Mouse (Mus musculus): ENCODE results near the gene Npas2.

Npas2 gene

GRCm38 (mm10) chr1:39217584-39217983, 24.1 kb downstream of the Npas2 start:
- DNase-seq (ENCODE audit: low spot score in 2 of 2) = no peak

GRCm38 (mm10) chr1:39228401-39228800, 34.9 kb downstream of the Npas2 start:
- no peak for DNase-seq (ENCODE audit: low spot score in 2 of 2)

GRCm38 (mm10) chr1:39230021-39230420, 36.5 kb downstream of the Npas2 start:
- no peak for DNase-seq (ENCODE audit: low spot score in 2 of 2)

GRCm38 (mm10) chr1:39234815-39235449, 41.4 kb downstream of the Npas2 start:
- DNase-seq (ENCODE audit: low spot score in 2 of 2) = no peak

- no peak for DNase-seq (ENCODE audit: low spot score in 2 of 2)
Measured at GRCm38 (mm10) chr1:39237503-39238255, 44.1 kb downstream of the Npas2 start.

GRCm38 (mm10) chr1:39240860-39241584, 47.5 kb downstream of the Npas2 start:
- DNase-seq (ENCODE audit: low spot score in 2 of 2) = no peak

- DNase-seq (ENCODE audit: low spot score in 2 of 2) = no peak
Measured at GRCm38 (mm10) chr1:39244726-39245125, 51.2 kb downstream of the Npas2 start.

- DNase-seq (ENCODE audit: low spot score in 2 of 2) = no peak
Measured at GRCm38 (mm10) chr1:39251679-39252078, 58.1 kb downstream of the Npas2 start.

GRCm38 (mm10) chr1:39253771-39254170, 60.2 kb downstream of the Npas2 start:
- no peak for DNase-seq (ENCODE audit: low spot score in 2 of 2)

GRCm38 (mm10) chr1:39256051-39256450, 62.5 kb downstream of the Npas2 start:
- no peak for DNase-seq (ENCODE audit: low spot score in 2 of 2)

GRCm38 (mm10) chr1:39256513-39257330, 63.2 kb downstream of the Npas2 start:
- DNase-seq (ENCODE audit: low spot score in 2 of 2) = no peak

GRCm38 (mm10) chr1:39257331-39257594, 63.7 kb downstream of the Npas2 start:
- no peak for DNase-seq (ENCODE audit: low spot score in 2 of 2)

GRCm38 (mm10) chr1:39259668-39260067, 66.1 kb downstream of the Npas2 start:
- no peak for DNase-seq (ENCODE audit: low spot score in 2 of 2)

- DNase-seq (ENCODE audit: low spot score in 2 of 2) = no peak
Measured at GRCm38 (mm10) chr1:39260183-39260978, 66.8 kb downstream of the Npas2 start.

- no peak for DNase-seq (ENCODE audit: low spot score in 2 of 2)
Measured at GRCm38 (mm10) chr1:39266843-39267512, 73.4 kb downstream of the Npas2 start.

GRCm38 (mm10) chr1:39272976-39273375, 79.4 kb downstream of the Npas2 start:
- no peak for DNase-seq (ENCODE audit: low spot score in 2 of 2)

- DNase-seq (ENCODE audit: low spot score in 2 of 2) = no peak
Measured at GRCm38 (mm10) chr1:39280391-39280790, 86.9 kb downstream of the Npas2 start.

GRCm38 (mm10) chr1:39280989-39281875, 87.7 kb downstream of the Npas2 start:
- DNase-seq (ENCODE audit: low spot score in 2 of 2) = no peak

GRCm38 (mm10) chr1:39281888-39282287, 88.4 kb downstream of the Npas2 start:
- DNase-seq (ENCODE audit: low spot score in 2 of 2) = no peak

- no peak for DNase-seq (ENCODE audit: low spot score in 2 of 2)
Measured at GRCm38 (mm10) chr1:39283323-39283722, 89.8 kb downstream of the Npas2 start.
